Mouse (Mus musculus) T-helper 17 cell (primary cell): ENCODE data around the gene Trim11.

Source experiments
- in situ Hi-C, 2 experiments: fragments of 300-600 bp; cut with MboI, MseI; formaldehyde crosslinking; loops; 1 replicate in 1 of 2; 2 replicates in 1 of 2; pipeline ENCODE4 v1.15.1; 2025; ENCODE audit warnings: high pct_unique_total_duplicates in 2 of 2

Gene Trim11

GRCm38 (mm10) chr11:58978706-58979030 is 775 bp downstream of the Trim11 start:
- in situ Hi-C loops: loop anchor here in 1 of 2 experiments (10.0 kb wide), 1 partner anchor 866 kb away; no protein-coding TSS in a partner anchor

GRCm38 (mm10) chr11:58979183-58979582 is 1.3 kb downstream of the Trim11 start:
- in situ Hi-C loops: loop anchor here in 1 of 2 experiments (10.0 kb wide), 1 partner anchor 866 kb away; no protein-coding TSS in a partner anchor

GRCm38 (mm10) chr11:58979661-58980060 is 1.8 kb downstream of the Trim11 start:
- in situ Hi-C loops: loop anchor here in 1 of 2 experiments (10.0 kb wide), 1 partner anchor 865 kb away; no protein-coding TSS in a partner anchor

- in situ Hi-C loops: no loop called here
Measured at GRCm38 (mm10) chr11:58980381-58980990, 2.6 kb downstream of the Trim11 start.

GRCm38 (mm10) chr11:58981541-58982447 is 3.9 kb downstream of the Trim11 start:
- in situ Hi-C loops: no loop called here

GRCm38 (mm10) chr11:58982471-58983097 is 4.7 kb downstream of the Trim11 start:
- in situ Hi-C loops: no loop called here

GRCm38 (mm10) chr11:58983691-58984341 is 5.9 kb downstream of the Trim11 start:
- in situ Hi-C loops: no loop called here

GRCm38 (mm10) chr11:58984657-58985056 is 6.8 kb downstream of the Trim11 start:
- in situ Hi-C loops: no loop called here

- in situ Hi-C loops: no loop called here
Measured at GRCm38 (mm10) chr11:58985299-58985917, 7.5 kb downstream of the Trim11 start.

- in situ Hi-C loops: no loop called here
Measured at GRCm38 (mm10) chr11:58989166-58989565, 11.3 kb downstream of the Trim11 start.

GRCm38 (mm10) chr11:58990141-58990540 is 12.2 kb downstream of the Trim11 start:
- in situ Hi-C loops: no loop called here

GRCm38 (mm10) chr11:58990794-58991193 is 12.9 kb downstream of the Trim11 start:
- in situ Hi-C loops: no loop called here

GRCm38 (mm10) chr11:58991911-58992310 is 14.0 kb downstream of the Trim11 start:
- in situ Hi-C loops: no loop called here

GRCm38 (mm10) chr11:58993091-58993670 is 15.3 kb downstream of the Trim11 start:
- in situ Hi-C loops: no loop called here

- in situ Hi-C loops: no loop called here
Measured at GRCm38 (mm10) chr11:58994337-58994826, 16.5 kb downstream of the Trim11 start.

- in situ Hi-C loops: no loop called here
Measured at GRCm38 (mm10) chr11:58995061-58995806, 17.3 kb downstream of the Trim11 start.

GRCm38 (mm10) chr11:58995807-58996370 is 18.0 kb downstream of the Trim11 start:
- in situ Hi-C loops: no loop called here

GRCm38 (mm10) chr11:58997541-58997940 is 19.6 kb downstream of the Trim11 start:
- in situ Hi-C loops: no loop called here

GRCm38 (mm10) chr11:58999158-58999557 is 21.3 kb downstream of the Trim11 start:
- in situ Hi-C loops: no loop called here

- in situ Hi-C loops: no loop called here
Measured at GRCm38 (mm10) chr11:58999830-59000229, 21.9 kb downstream of the Trim11 start.
